In the genomic region with DNA sequence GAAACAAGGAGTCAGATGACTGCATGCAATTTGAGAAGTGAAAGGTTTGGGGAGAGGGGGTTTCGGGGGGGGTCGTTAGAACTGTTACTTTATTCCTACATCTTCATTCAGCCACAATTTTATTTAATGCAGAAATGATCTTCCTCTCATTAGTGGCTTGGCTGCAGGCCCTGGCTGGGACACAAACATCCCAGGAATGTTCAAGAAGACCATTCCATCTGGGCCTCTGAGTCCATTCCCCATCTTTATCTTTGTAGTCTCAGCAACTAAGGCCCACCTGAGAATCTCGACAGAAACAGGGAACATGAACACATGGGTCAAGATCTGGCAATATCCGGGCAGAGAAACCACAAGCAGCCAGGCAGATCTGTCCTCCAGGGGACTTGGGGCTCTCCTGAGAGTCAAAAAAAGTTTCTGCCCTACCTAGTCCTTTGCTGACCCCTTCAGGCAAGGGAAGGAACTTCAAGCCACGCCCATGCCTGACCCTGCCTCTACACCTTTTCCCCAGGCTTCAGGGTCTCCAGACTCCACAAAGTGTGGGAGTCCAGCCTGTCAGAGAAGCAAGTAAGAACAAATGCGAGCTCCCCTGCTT, we compare ENCODE assay signal across 9 mouse cellular contexts. TPM values are rescaled to one million over a fixed set of nuclear protein-coding genes. Genes with fewer than 3 reads are reported as not detected.
DNase-seq lines count a peak whose midpoint lies in the region; ATAC-seq lines count a peak whose summit lies in the region.
"Had no signal": no experiment of that assay in that cellular context is flagged by ENCODE, and none has a peak within 500 bp of the region (broad histone marks: within the 10 kb centered on the region; RNA-seq: fewer than 3 reads in every experiment).

No protein-coding gene starts in this region.

- H3K27me3 ChIP-seq in heart, embryonic 12.5 days (replicated peaks) = no peaks in the 10 kb centered on the region
- H3K27me3 ChIP-seq: liver, embryonic 15.5 days had no signal

- H3K4me1 ChIP-seq in heart, embryonic 12.5 days (replicated peaks) = peaks cover 9% of the 10 kb centered on the region
- H3K4me1 ChIP-seq: liver, embryonic 15.5 days had no signal

- no peak overlapping the region for H3K4me3 ChIP-seq in heart, embryonic 12.5 days
- H3K4me3 ChIP-seq: liver, embryonic 15.5 days had no signal

- DNase-seq in heart, adult 18-20 months = peak; percentile 40 to 78
- DNase-seq in NIH3T3 (ENCODE audit: low read depth) = peak; percentile 31
- DNase-seq in cerebellum, adult 9-10 months = peak; percentile 75
- peak; percentile 19 to 31 for DNase-seq in gastrocnemius, postnatal 36 days
- DNase-seq in layer of hippocampus, postnatal 25 days (ENCODE audit: extremely low spot score in 1 of 2, low spot score in 1 of 2) = peak; percentile 36 to 73
- DNase-seq in testis, postnatal 10 days (ENCODE audit: low spot score) = peak; percentile 74

- H3K27ac ChIP-seq in heart, embryonic 12.5 days (ENCODE audit: poor library complexity, severe bottlenecking) = no peak overlapping the region
- H3K27ac ChIP-seq: liver, embryonic 15.5 days had no signal

- H3K36me3 ChIP-seq in heart, embryonic 12.5 days = no peaks in the 10 kb centered on the region
- H3K36me3 ChIP-seq: liver, embryonic 15.5 days had no signal

- WGBS in heart, embryonic 12.5 days = 31% methylated on average over 6 of the region's 6 CpGs

- no peak overlapping the region for H3K4me2 ChIP-seq in heart, embryonic 12.5 days
- H3K4me2 ChIP-seq: liver, embryonic 15.5 days had no signal

- intact Hi-C loops in gastrocnemius, postnatal 36 days (cut with DNase I) = loop anchor here (2.0 to 5.0 kb wide), 3 partner anchors 167 to 315 kb away; no protein-coding TSS in a partner anchor

- ATAC-seq in heart, embryonic 12.5 days (ENCODE audit: insufficient number of reproducible peaks, low FRiP score) = no peak
- ATAC-seq in megakaryocyte-erythroid progenitor cell, adult 5-6 weeks (replicated peaks; ENCODE audit: low FRiP score, low TSS enrichment, poor library complexity, severe bottlenecking) = peak; percentile 83

- H3K9me3 ChIP-seq in heart, embryonic 12.5 days (replicated peaks) = no peaks in the 10 kb centered on the region
- H3K9me3 ChIP-seq: liver, embryonic 15.5 days had no signal

- no peak overlapping the region for H3K9ac ChIP-seq in heart, embryonic 12.5 days
- H3K9ac ChIP-seq: liver, embryonic 15.5 days had no signal

RNA-seq across cellular contexts. Expression of gene Dhrs4, which starts 40.3 kb away (rescaled TPM):
- total RNA-seq in heart, adult 18-20 months (2021) = 100 to 1,000 TPM; 127 to 134 TPM
- 63.3 and 64.5 TPM in 2 replicates for polyA plus RNA-seq in heart, embryonic 12.5 days (2016; fragmentation: Nextera tagmentation; extraction: Ambion mirVana)
- total RNA-seq in gastrocnemius, postnatal 36 days (2021) = 10 to 100 TPM; 43.3 to 50.8 TPM
- 10 to 100 TPM; 20.7 to 22.1 TPM for total RNA-seq in layer of hippocampus, postnatal 25 days (2021)
- 103 and 133 TPM in 2 replicates for total RNA-seq in megakaryocyte-erythroid progenitor cell, adult 5-6 weeks (2014; fragmentation: Nextera tagmentation)
- total RNA-seq in megakaryocyte-erythroid progenitor cell, adult 5-6 weeks (2017) = 128 and 189 TPM in 2 replicates

RNA-seq across cellular contexts. Expression of gene Carmil3, which starts 52.2 kb away (rescaled TPM):
- total RNA-seq in heart, adult 18-20 months (2021) = 1 to 10 TPM; 2.5 to 3.4 TPM
- polyA plus RNA-seq in heart, embryonic 12.5 days (2016; fragmentation: Nextera tagmentation; extraction: Ambion mirVana) = 2.4 and 2.6 TPM in 2 replicates
- under 1 TPM; 0.47 to 0.89 TPM for total RNA-seq in gastrocnemius, postnatal 36 days (2021)
- total RNA-seq in layer of hippocampus, postnatal 25 days (2021) = 10 to 100 TPM; 47.0 to 66.6 TPM
- total RNA-seq in megakaryocyte-erythroid progenitor cell, adult 5-6 weeks (2014; fragmentation: Nextera tagmentation) = 0.77 and 1.3 TPM in 2 replicates
- 0.42 and 0.70 TPM in 2 replicates for total RNA-seq in megakaryocyte-erythroid progenitor cell, adult 5-6 weeks (2017)

Comparison
In these comparisons a context has a peak if more than half of its experiments do, and no peak if none do; other contexts are left out.
1. DNase-seq: peak in every context shown above with its lines; median percentile 75 in cerebellum, adult 9-10 months; 74 in testis, postnatal 10 days; 59 in heart, adult 18-20 months; 54 in layer of hippocampus, postnatal 25 days; 31 in NIH3T3; 25 in gastrocnemius, postnatal 36 days.
2. RNA of gene Carmil3, which starts 52.2 kb away (total RNA-seq): 47.0 to 66.6 TPM in layer of hippocampus, postnatal 25 days; 2.5 to 3.4 TPM in heart, adult 18-20 months, 0.42 to 1.3 TPM in megakaryocyte-erythroid progenitor cell, adult 5-6 weeks and 0.47 to 0.89 TPM in gastrocnemius, postnatal 36 days; every median in the first group is over 10 times any median in the second.